ENCODE assay signal across 8 mouse cellular contexts in the genomic region with DNA sequence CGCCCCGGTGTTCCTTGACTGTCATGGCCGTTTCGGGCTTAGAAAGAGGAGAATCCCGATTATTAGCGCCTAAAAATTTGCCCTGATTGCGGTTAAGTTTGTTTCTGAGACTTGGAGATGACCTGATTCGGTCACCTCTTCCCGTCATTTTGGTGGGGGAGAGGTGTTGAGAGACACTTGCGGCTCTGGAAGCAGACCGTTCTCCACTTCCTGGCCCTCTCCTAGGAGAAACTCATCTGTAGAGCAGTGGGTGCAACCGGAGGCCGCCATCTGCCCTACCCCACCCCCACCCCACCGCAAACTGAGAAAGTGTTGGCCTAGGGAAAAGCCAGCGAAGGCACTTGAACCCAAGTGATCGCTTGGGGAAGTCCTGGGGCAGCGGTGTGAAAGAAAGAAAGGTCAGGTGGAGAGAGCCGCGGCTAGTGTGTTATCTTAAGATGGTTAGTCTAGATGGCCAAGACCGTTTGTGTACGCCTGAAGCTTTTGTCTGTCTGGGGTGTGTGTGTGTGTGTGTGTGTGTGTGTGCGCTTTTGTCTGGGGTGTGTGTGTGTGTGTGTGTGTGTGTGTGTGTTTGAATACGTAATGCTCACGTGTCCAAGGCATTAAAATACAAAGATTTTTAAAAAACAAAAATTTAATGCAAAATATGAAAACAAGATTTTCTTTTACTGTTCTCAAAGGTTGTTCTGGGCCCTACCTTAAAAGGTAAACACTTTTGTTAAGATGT. TPM values are rescaled to one million over a fixed set of nuclear protein-coding genes. Genes with fewer than 3 reads are reported as not detected.
DNase-seq lines count a peak whose midpoint lies in the region; TF ChIP-seq lines count a peak whose summit lies in the region.

No protein-coding gene starts in this region.

- H3K27me3 ChIP-seq in myocyte (ENCODE audit: control insufficient read depth, insufficient read depth, insufficient read length): no peaks in the 10 kb centered on the region

- H3ac ChIP-seq in myocyte (ENCODE audit: control insufficient read depth, insufficient read length): peak overlapping the region; percentile 51

- H3K27ac ChIP-seq in gastrocnemius, adult 2 months: peak overlapping the region; percentile 98

- peaks cover 7% of the 10 kb centered on the region for H3K36me3 ChIP-seq in myocyte (ENCODE audit: control insufficient read depth, insufficient read depth)

- H3K4me2 ChIP-seq in myocyte (ENCODE audit: low read depth): peak overlapping the region; percentile 72

- H3K4me3 ChIP-seq in gastrocnemius, adult 2 months: peak overlapping the region; percentile 87
- peak overlapping the region; percentile 90 for H3K4me3 ChIP-seq in myocyte

- H3K79me2 ChIP-seq in myocyte (ENCODE audit: control insufficient read depth, insufficient read depth): peaks cover 60% of the 10 kb centered on the region

- peak; percentile 3 for TF ChIP-seq POLR2A in myocyte (IDR thresholded peaks at IDR 0.05; ENCODE audit: insufficient read length, low read depth)

- intact Hi-C loops in gastrocnemius, adult 2 months (cut with DNase I): loop anchor here (2.0 to 10.0 kb wide), 2 partner anchors 41 to 389 kb away; partner anchors contain the start of genes Mgat1 and Trim41

- no peak for DNase-seq in gastrocnemius, adult 2 months
- no peak for DNase-seq in gastrocnemius, adult 18-20 months (ENCODE audit: low spot score)
- peak; percentile 59 to 63 for DNase-seq in B cell, adult 2 months
- peak; percentile 20 for DNase-seq in brain, embryonic 18.5 days (ENCODE audit: low read depth, low spot score)
- peak; percentile 61 for DNase-seq in forelimb bud, embryonic 11.5 days (ENCODE audit: low read depth, low spot score)
- peak; percentile 72 for DNase-seq in liver
- DNase-seq in layer of hippocampus, adult 11-12 months (ENCODE audit: low spot score): no peak

- no peak for TF ChIP-seq CTCF in gastrocnemius, adult 2 months (IDR thresholded peaks at IDR 0.05)

TF ChIP-seq in myocyte, 11 proteins besides CTCF, POLR2A, EP300 and RAD21:
- no peak for TF ChIP-seq TCF3 (IDR thresholded peaks at IDR 0.05; ENCODE audit: insufficient read length, low read depth)
- peak; percentile 75 for TF ChIP-seq USF1 (IDR thresholded peaks at IDR 0.05; ENCODE audit: low read depth)

RNA-seq across cellular contexts. Expression of gene Zfp62, which starts 0.8 kb away (rescaled TPM):
- 10 to 100 TPM; 25.8 to 32.6 TPM for total RNA-seq in gastrocnemius, adult 2 months (2021)
- 10 to 100 TPM; 27.4 to 28.3 TPM for total RNA-seq in gastrocnemius, adult 18-20 months (2021)
- 5.6 TPM for polyA plus RNA-seq in myocyte (2012; fragmentation: generic; extraction: Trizol)

RNA-seq across cellular contexts. Expression of gene Btnl9, which starts 17.0 kb away (rescaled TPM):
- total RNA-seq in gastrocnemius, adult 2 months (2021): 1 to 10 TPM in 1 of 2 experiments, under 1 TPM in 1; 0.97 to 3.6 TPM
- total RNA-seq in gastrocnemius, adult 18-20 months (2021): 1 to 10 TPM; 1.1 to 1.8 TPM
- polyA plus RNA-seq in myocyte (2012; fragmentation: generic; extraction: Trizol): not detected

RNA-seq across cellular contexts. Expression of gene Mgat1, which starts 40.1 kb away (rescaled TPM):
- 10 to 100 TPM; 42.0 to 48.0 TPM for total RNA-seq in gastrocnemius, adult 2 months (2021)
- 10 to 100 TPM; 41.0 to 49.9 TPM for total RNA-seq in gastrocnemius, adult 18-20 months (2021)
- polyA plus RNA-seq in myocyte (2012; fragmentation: generic; extraction: Trizol): 45.8 TPM

RNA-seq across cellular contexts. Expression of gene Olfr1394, which starts 49.8 kb away (rescaled TPM):
- not detected for total RNA-seq in gastrocnemius, adult 2 months (2021)
- total RNA-seq in gastrocnemius, adult 18-20 months (2021): not detected
- not detected for polyA plus RNA-seq in myocyte (2012; fragmentation: generic; extraction: Trizol)

Comparison
In these comparisons a context has a peak if more than half of its experiments do, and no peak if none do; other contexts are left out.
1. DNase-seq: peak in B cell, adult 2 months (2 of 2), brain, embryonic 18.5 days (single experiment), forelimb bud, embryonic 11.5 days (single experiment) and liver (single experiment); none in gastrocnemius, adult 2 months (single experiment), gastrocnemius, adult 18-20 months (single experiment) and layer of hippocampus, adult 11-12 months (single experiment).